Mouse (Mus musculus) midbrain, embryonic 15.5 days (tissue): ENCODE results near the gene Sh3gl2. TPM values are rescaled to one million over a fixed set of nuclear protein-coding genes. Genes with fewer than 3 reads are reported as not detected.
A peak's percentile ranks its signal among the peaks of the same experiment; 100 is the strongest.

Source experiments
- ATAC-seq: fragments of 200-750 bp; cut with Nextera tagmentation; replicated peaks from 2 replicates; pipeline ENCODE4 v1.8.0; 2017; ENCODE audit warnings: moderate TSS enrichment
- H3K27ac ChIP-seq: fragments of 300-500 bp; sonication (generic); 2 replicates; pipeline ENCODE4 v1.5.1; 2015; ENCODE audit warnings: mild to moderate bottlenecking, inconsistent platforms
- H3K27me3 ChIP-seq: fragments of 300-500 bp; sonication (generic); replicated peaks from 2 replicates; pipeline ENCODE4 v1.6.1; 2015; ENCODE audit warnings: inconsistent platforms
- H3K36me3 ChIP-seq: fragments of 300-500 bp; sonication (generic); replicated peaks from 2 replicates; pipeline ENCODE4 v1.6.1; 2015; ENCODE audit warnings: inconsistent platforms
- H3K4me1 ChIP-seq: fragments of 300-500 bp; sonication (generic); 2 replicates; pipeline ENCODE4 v1.6.1; 2015; ENCODE audit warnings: inconsistent platforms
- H3K4me2 ChIP-seq: fragments of 300-500 bp; sonication (generic); 2 replicates; pipeline ENCODE4 v1.6.1; 2015; ENCODE audit warnings: inconsistent platforms, mild to moderate bottlenecking, moderate library complexity
- H3K4me3 ChIP-seq: fragments of 300-500 bp; sonication (generic); 2 replicates; pipeline ENCODE4 v1.5.1; 2015; ENCODE audit warnings: mild to moderate bottlenecking, inconsistent platforms
- H3K9ac ChIP-seq: fragments of 300-500 bp; sonication (generic); 2 replicates; pipeline ENCODE4 v1.6.1; 2015; ENCODE audit warnings: mild to moderate bottlenecking, inconsistent platforms
- H3K9me3 ChIP-seq: fragments of 300-500 bp; sonication (generic); 2 replicates; pipeline ENCODE4 v1.6.1; 2016; ENCODE audit warnings: inconsistent platforms
- WGBS: fragments of 180-500 bp; shearing (Covaris S2); methylation state at CpG from one replicate; pipeline ENCODE4 v1.1.7; 2015; ENCODE audit warnings: mixed read lengths; 5-methylcytosine and 5-hydroxymethylcytosine counted together
- polyA plus RNA-seq: library from polyadenylated mRNA; unstranded; fragments of >200 nt; fragmentation: Nextera tagmentation; extraction: Ambion mirVana; gene quantifications from 2 replicates; pipeline ENCODE4 v1.2.1, GENCODE M21; 2015

The Sh3gl2 gene
- 85.8 and 86.1 TPM in 2 replicates for polyA plus RNA-seq

- Histone ChIP-seq H3K9ac (peak within 1 kb of the TSS; percentile 73), H3K27ac (peak within 1 kb of the TSS; percentile 87), H3K4me1 (peaks cover 12% of the 10 kb centered on the region; the same call in 1 of the 2 replicates), H3K36me3 (no peaks in the 10 kb centered on the region), H3K4me2 (peak within 1 kb of the TSS; percentile 98), H3K27me3 (peaks cover 11% of the 10 kb centered on the region), H3K4me3 (peak within 1 kb of the TSS; percentile 61), H3K9me3 (no peaks in the 10 kb centered on the region)
- WGBS, result under 1% methylated on average over 48 of the region's 48 CpGs
- peak; percentile 96 for ATAC-seq
Observed at GRCm38 (mm10) chr4:85205071-85205635, at the start of gene Sh3gl2. Gene Sh3gl2, plus strand, starts transcription at chr4:85205126.

- ATAC-seq, result no peak
Observed at GRCm38 (mm10) chr4:85161156-85161555, 43.8 kb upstream of the Sh3gl2 start.

DNA sequence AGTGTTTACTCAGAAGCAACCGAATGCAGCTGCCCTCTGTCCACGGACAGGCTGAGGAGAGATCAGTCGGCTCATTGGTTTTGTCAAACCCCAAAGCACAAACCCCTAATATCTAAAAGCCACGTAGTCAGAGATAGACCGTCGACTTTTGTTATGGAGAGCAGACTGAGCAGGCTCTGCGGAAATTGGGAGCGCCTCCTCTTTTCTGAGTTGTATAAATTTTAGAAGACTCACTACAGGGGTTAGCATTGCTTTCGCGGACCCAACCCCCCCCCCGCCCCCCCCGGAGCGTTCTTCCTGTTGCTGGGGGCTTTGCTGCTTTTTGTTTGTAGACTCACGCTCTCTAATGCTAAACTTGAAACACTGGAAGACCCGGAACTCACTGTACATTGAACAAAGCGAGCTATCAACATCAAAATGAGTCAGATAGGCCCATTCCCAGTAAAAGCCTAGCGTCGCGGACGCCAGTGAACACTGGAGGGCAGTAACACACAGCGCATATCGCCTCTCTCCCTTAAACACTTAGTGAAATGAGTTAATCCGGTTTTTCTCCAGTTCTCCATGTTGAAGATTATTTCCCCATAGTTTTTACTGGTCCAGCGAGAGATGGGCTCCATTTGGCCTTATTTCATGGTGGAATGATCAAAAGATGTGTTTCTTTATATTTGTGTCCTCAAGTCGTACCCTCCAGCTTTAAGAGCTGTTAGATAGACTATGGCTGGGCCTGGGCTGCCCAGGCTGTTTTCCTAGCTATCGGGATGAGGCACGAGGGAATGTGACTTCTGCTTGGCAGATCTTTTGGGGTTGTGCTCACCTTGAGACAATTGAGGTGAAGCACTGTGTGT lies 42.2 kb upstream of the Sh3gl2 start:
- Histone ChIP-seq H3K27ac (no peak overlapping the region), H3K9me3 (no peaks in the 10 kb centered on the region), H3K36me3 (no peaks in the 10 kb centered on the region), H3K4me1 (peaks cover 2% of the 10 kb centered on the region; the same call in 1 of the 2 replicates), H3K4me3 (no peak overlapping the region), H3K4me2 (peak overlapping the region; percentile 32), H3K27me3 (no peaks in the 10 kb centered on the region), H3K9ac (no peak overlapping the region)
- WGBS, result 24% methylated on average over 27 of the region's 27 CpGs
- peak; percentile 95 for ATAC-seq

More at GRCm38 (mm10) chr4:85161156-85161555, 43.8 kb upstream of the Sh3gl2 start:
- Histone ChIP-seq H3K4me3 (no peak overlapping the region), H3K4me2 (no peak overlapping the region), H3K27ac (no peak overlapping the region), H3K9ac (no peak overlapping the region), H3K36me3 (no peaks in the 10 kb centered on the region), H3K27me3 (no peaks in the 10 kb centered on the region), H3K4me1 (peaks cover 2% of the 10 kb centered on the region; the same call in 1 of the 2 replicates), H3K9me3 (no peaks in the 10 kb centered on the region)
- WGBS, result 66% methylated on average over 4 of the region's 4 CpGs

DNA sequence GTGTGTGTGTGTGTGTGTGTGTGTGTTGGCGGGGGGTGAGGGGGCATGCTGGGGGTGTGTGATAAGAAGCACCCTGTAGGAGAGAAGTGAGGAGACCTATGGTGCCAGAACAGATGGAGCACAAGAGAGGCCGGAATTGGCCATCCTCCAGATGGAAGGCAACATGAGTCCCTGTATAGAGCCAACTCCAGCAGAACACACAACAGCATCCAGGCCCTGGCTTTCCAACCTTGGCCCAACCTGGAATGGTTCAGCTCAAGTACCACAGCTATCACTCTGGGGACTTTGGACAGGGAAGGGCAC lies 41.7 kb upstream of the Sh3gl2 start:
- H3K9me3 ChIP-seq, result no peaks in the 10 kb centered on the region
- H3K36me3 ChIP-seq, result no peaks in the 10 kb centered on the region
- H3K4me1 ChIP-seq, result peaks cover 2% of the 10 kb centered on the region; the same call in 1 of the 2 replicates
- no peak overlapping the region for H3K9ac ChIP-seq
- no peaks in the 10 kb centered on the region for H3K27me3 ChIP-seq
- peak; percentile 47 for ATAC-seq
- H3K27ac ChIP-seq, result no peak overlapping the region
- no peak overlapping the region for H3K4me2 ChIP-seq
- H3K4me3 ChIP-seq, result no peak overlapping the region
- 92% methylated on average over 2 of the region's 2 CpGs for WGBS

GRCm38 (mm10) chr4:85168001-85168400 lies 36.9 kb upstream of the Sh3gl2 start:
- Histone ChIP-seq H3K27me3 (no peaks in the 10 kb centered on the region), H3K4me1 (peaks cover under 1% of the 10 kb centered on the region; the same call in 1 of the 2 replicates), H3K27ac (no peak overlapping the region), H3K36me3 (no peaks in the 10 kb centered on the region), H3K4me3 (no peak overlapping the region), H3K9ac (no peak overlapping the region), H3K4me2 (no peak overlapping the region), H3K9me3 (no peaks in the 10 kb centered on the region)
- 94% methylated on average over 12 of the region's 12 CpGs for WGBS
- no peak for ATAC-seq

- ATAC-seq, result no peak
- 87% methylated on average over 4 of the region's 4 CpGs for WGBS
- Histone ChIP-seq H3K4me3 (no peak overlapping the region), H3K27me3 (no peaks in the 10 kb centered on the region), H3K27ac (no peak overlapping the region), H3K36me3 (no peaks in the 10 kb centered on the region), H3K4me2 (no peak overlapping the region), H3K4me1 (no peaks in the 10 kb centered on the region), H3K9me3 (no peaks in the 10 kb centered on the region), H3K9ac (no peak overlapping the region)
Observed at GRCm38 (mm10) chr4:85175466-85175865, 29.5 kb upstream of the Sh3gl2 start.

DNA sequence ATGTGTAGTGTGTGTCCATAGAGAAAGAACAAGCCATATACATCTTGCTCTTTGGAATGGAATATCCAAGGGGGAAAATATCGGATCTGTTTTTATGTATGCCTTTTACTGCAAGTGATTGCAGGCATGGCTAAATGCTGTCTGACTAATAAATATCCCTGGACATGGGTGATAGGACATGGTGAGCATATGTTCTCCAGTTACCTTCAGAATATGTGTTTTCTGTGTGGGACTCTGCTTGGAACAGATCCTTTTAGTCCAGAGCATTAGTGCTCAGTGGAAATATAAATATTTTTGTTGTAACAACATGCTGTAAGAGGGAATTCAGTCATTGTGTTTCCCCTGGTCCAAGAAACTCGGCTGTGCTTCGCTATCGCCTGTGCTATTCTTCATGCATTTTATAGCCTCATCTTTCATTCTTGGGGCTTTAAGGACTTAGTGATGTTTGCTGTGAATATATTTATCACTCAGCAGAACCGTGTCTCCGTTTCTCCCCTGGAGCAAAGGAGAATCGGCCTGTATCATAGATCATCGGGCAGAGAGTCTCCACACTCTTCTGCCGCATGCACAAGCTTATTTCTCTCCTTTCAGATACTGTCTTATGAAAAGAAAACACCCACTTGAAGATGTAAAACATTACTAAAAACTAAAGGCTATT lies 26.4 kb upstream of the Sh3gl2 start:
- Histone ChIP-seq H3K27ac (no peak overlapping the region), H3K4me3 (no peak overlapping the region), H3K27me3 (no peaks in the 10 kb centered on the region), H3K9me3 (no peaks in the 10 kb centered on the region), H3K36me3 (no peaks in the 10 kb centered on the region), H3K4me1 (no peaks in the 10 kb centered on the region), H3K4me2 (no peak overlapping the region), H3K9ac (no peak overlapping the region)
- no peak for ATAC-seq
- 84% methylated on average over 9 of the region's 9 CpGs for WGBS

- Histone ChIP-seq H3K27me3 (no peaks in the 10 kb centered on the region), H3K4me2 (no peak overlapping the region), H3K4me3 (no peak overlapping the region), H3K9ac (no peak overlapping the region), H3K27ac (no peak overlapping the region), H3K9me3 (no peaks in the 10 kb centered on the region), H3K4me1 (no peaks in the 10 kb centered on the region), H3K36me3 (no peaks in the 10 kb centered on the region)
- WGBS, result 62% methylated on average over 4 of the region's 4 CpGs
- no peak for ATAC-seq
Observed at GRCm38 (mm10) chr4:85186011-85186410, 18.9 kb upstream of the Sh3gl2 start.

DNA sequence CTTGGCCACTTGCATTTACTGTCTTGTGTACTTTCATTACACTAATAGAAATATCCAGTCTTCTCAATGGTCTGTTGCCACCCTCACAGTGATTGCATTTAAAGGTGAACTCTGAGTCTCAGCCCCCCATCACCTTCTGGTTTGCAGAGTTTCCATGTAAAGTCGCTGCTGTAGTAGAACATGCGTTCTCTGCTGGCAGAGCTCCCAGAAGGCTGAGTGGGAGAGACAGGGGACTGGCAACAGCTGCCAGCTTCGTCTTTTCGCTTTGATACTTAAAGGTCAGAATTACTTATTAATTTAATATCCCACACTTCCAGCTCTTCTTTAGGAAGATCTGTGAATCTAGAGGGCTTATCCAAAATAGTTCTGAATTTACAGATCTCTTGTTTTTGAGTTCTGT lies 8.7 kb upstream of the Sh3gl2 start:
- H3K4me3 ChIP-seq, result no peak overlapping the region
- H3K27me3 ChIP-seq, result no peaks in the 10 kb centered on the region
- H3K4me2 ChIP-seq, result no peak overlapping the region
- no peaks in the 10 kb centered on the region for H3K4me1 ChIP-seq
- ATAC-seq, result no peak
- 71% methylated on average over 4 of the region's 4 CpGs for WGBS
- no peak overlapping the region for H3K9ac ChIP-seq
- no peaks in the 10 kb centered on the region for H3K36me3 ChIP-seq
- H3K27ac ChIP-seq, result no peak overlapping the region
- H3K9me3 ChIP-seq, result no peaks in the 10 kb centered on the region

- no peaks in the 10 kb centered on the region for H3K4me1 ChIP-seq
- H3K4me2 ChIP-seq, result no peak overlapping the region
- peaks cover 3% of the 10 kb centered on the region for H3K27me3 ChIP-seq
- no peak overlapping the region for H3K9ac ChIP-seq
- H3K9me3 ChIP-seq, result no peaks in the 10 kb centered on the region
- WGBS, result 84% methylated on average over 9 of the region's 9 CpGs
- no peak overlapping the region for H3K27ac ChIP-seq
- ATAC-seq, result no peak
- no peaks in the 10 kb centered on the region for H3K36me3 ChIP-seq
- no peak overlapping the region for H3K4me3 ChIP-seq
Observed at GRCm38 (mm10) chr4:85198431-85198830, 6.5 kb upstream of the Sh3gl2 start.

DNA sequence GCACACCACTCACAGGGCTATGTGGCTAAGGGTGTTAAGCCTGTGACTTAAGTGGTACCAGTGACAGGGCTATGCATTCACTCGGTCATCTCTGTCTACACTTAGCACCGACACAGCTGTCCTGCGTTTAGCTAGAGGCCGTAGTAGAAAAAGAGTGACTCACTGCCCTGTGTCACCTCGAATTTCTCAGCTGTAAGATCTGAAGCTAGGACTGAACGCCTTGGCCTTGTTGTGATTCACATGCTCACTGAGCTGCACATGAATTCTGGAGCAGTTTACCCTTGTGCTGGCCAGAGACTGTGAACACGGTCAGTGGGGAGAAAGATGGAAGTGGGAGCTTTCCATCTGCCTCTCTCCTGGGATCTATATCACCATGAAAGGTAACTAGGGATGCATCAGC lies 2.3 kb upstream of the Sh3gl2 start:
- Histone ChIP-seq H3K36me3 (no peaks in the 10 kb centered on the region), H3K27ac (no peak overlapping the region), H3K9me3 (no peaks in the 10 kb centered on the region), H3K4me3 (no peak overlapping the region), H3K4me2 (no peak overlapping the region), H3K4me1 (peaks cover 12% of the 10 kb centered on the region; the same call in 1 of the 2 replicates), H3K9ac (no peak overlapping the region), H3K27me3 (peaks cover 11% of the 10 kb centered on the region)
- WGBS, result 79% methylated on average over 7 of the region's 7 CpGs
- no peak for ATAC-seq

DNA sequence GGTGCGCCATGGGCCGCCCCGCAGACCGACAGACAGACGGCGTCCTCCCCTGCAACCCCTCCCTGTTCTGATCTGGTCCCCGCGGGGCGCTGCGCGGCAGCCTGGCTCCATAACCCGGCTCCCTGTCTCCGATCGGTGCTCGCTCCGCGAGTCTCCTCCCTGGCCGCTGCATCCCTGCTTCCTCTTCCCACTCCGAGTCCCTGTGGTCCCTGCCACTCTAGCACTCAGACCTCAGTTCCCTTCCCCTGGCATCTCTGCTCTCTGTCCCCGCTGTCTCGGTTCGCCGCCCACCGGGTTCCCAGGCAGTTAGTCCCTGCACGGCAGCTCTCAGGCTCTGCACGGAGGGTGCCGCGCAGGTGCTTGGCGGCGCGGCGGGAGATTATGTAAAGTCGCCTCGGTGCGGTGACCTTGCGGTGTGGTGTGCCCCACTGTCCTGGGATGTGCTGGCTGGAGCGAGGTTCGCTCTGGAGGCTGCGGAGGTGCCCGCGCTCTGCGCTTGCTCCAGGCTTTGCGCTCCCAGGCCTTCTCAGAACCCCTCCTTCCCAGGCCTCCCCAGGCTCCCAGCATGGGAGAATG lies 798 bp downstream of the Sh3gl2 start:
- peak overlapping the region; percentile 98 for H3K4me2 ChIP-seq
- under 1% methylated on average over 43 of the region's 43 CpGs for WGBS
- no peaks in the 10 kb centered on the region for H3K9me3 ChIP-seq
- H3K4me1 ChIP-seq, result peaks cover 12% of the 10 kb centered on the region; the same call in 1 of the 2 replicates
- peak; percentile 84 for ATAC-seq
- peaks cover 11% of the 10 kb centered on the region for H3K27me3 ChIP-seq
- H3K27ac ChIP-seq, result peak overlapping the region; percentile 87
- no peaks in the 10 kb centered on the region for H3K36me3 ChIP-seq
- H3K9ac ChIP-seq, result peak overlapping the region; percentile 73
- H3K4me3 ChIP-seq, result peak overlapping the region; percentile 61
